Comparison of ENCODE assay signal across 18 mouse cellular contexts in the genomic region with DNA sequence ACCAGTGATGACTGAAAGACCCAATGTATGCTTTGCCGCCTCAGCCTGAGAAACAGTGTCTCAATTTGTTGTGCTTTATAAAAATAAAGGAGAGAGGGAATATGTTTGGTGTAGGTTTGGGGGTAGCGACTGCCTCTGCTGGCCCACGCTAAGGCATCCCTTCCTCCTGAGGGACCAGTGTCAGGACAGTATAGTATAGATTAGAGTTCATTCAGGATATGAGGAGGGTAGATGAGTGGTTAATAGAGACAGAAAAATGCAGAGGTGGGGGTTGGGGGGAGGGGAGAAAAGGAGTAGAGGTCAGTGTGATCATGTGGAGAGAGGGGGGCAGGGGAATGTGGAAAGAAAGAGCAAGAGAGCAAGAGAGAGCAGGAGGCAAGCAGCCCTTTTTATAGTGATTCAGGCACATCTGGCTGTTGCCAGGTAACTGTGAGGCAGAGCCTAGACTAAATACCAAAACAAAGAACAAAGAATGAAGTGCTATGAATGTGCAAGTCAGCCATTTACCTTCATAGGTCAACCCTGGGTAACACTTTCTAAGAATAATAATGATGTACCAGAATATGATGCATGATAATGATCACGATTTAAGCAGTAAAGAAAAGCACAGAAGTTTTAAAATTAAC.
DNase-seq lines count a peak whose midpoint lies in the region; ATAC-seq lines count a peak whose summit lies in the region.
"Had no signal": no experiment of that assay in that cellular context is flagged by ENCODE, and none has a peak within 500 bp of the region (broad histone marks: within the 10 kb centered on the region; RNA-seq: fewer than 3 reads in every experiment).

No protein-coding gene starts in this region.

- DNase-seq in NIH3T3 (ENCODE audit: low read depth) (peak; percentile 3), R1 (ENCODE audit: low read depth, low spot score) (peak; percentile 46)
- DNase-seq in midbrain, embryonic 10.5 days (ENCODE audit: low spot score): peak; percentile 18
- DNase-seq in left cerebral cortex, postnatal 25 days (ENCODE audit: low spot score in 2 of 2): no peak
- no peak for DNase-seq in lung, postnatal 14 days
- DNase-seq in frontal cortex, postnatal 25 days (ENCODE audit: low spot score in 2 of 2): no peak
- DNase-seq: adrenal gland, adult 2 months; cerebellum, adult 2 months; gastrocnemius, postnatal 14 days; kidney, postnatal 10 days; thymus, postnatal 14 days had no signal

- no peaks in the 10 kb centered on the region for H3K9me3 ChIP-seq in embryonic facial prominence, embryonic 12.5 days
- no peaks in the 10 kb centered on the region for H3K9me3 ChIP-seq in midbrain, embryonic 10.5 days (replicated peaks)
- H3K9me3 ChIP-seq: intestine, embryonic 15.5 days; liver, embryonic 12.5 days had no signal

- no peaks in the 10 kb centered on the region for H3K4me1 ChIP-seq in embryonic facial prominence, embryonic 12.5 days
- H3K4me1 ChIP-seq in midbrain, embryonic 10.5 days: peaks cover 16% of the 10 kb centered on the region
- H3K4me1 ChIP-seq: intestine, embryonic 15.5 days; liver, embryonic 12.5 days had no signal

- ATAC-seq in embryonic facial prominence, embryonic 12.5 days (ENCODE audit: insufficient number of reproducible peaks, insufficient read depth, low FRiP score, low TSS enrichment): 0 out of 2 replicates have a peak, but pooled peaks have one; percentile 22
- no peak for ATAC-seq in activated CD4-positive, CD25-positive, alpha-beta regulatory T cell, adult 4 months
- ATAC-seq: intestine, embryonic 15.5 days; liver, embryonic 12.5 days had no signal

- intact Hi-C loops in left cerebral cortex, postnatal 25 days (cut with DNase I): no loop called here

- no peak overlapping the region for H3K4me2 ChIP-seq in embryonic facial prominence, embryonic 12.5 days (replicated peaks)
- H3K4me2 ChIP-seq: heart, embryonic 11.5 days; intestine, embryonic 15.5 days; liver, embryonic 12.5 days had no signal

- 74% methylated on average over 4 of the region's 4 CpGs for WGBS in embryonic facial prominence, embryonic 12.5 days
- WGBS in midbrain, embryonic 10.5 days: 61% methylated on average over 4 of the region's 4 CpGs

- no peak overlapping the region for H3K4me3 ChIP-seq in embryonic facial prominence, embryonic 12.5 days
- H3K4me3 ChIP-seq in midbrain, embryonic 10.5 days: no peak overlapping the region
- H3K4me3 ChIP-seq: intestine, embryonic 15.5 days; liver, embryonic 12.5 days had no signal

- no peaks in the 10 kb centered on the region for H3K27me3 ChIP-seq in embryonic facial prominence, embryonic 12.5 days
- H3K27me3 ChIP-seq in midbrain, embryonic 10.5 days (ENCODE audit: low read depth, poor library complexity, severe bottlenecking): no peaks in the 10 kb centered on the region
- H3K27me3 ChIP-seq: CH12.LX; intestine, embryonic 15.5 days; liver, embryonic 12.5 days had no signal

- H3K9ac ChIP-seq in embryonic facial prominence, embryonic 12.5 days: no peak overlapping the region
- H3K9ac ChIP-seq: intestine, embryonic 15.5 days; liver, embryonic 12.5 days had no signal

- no peak overlapping the region for H3K27ac ChIP-seq in embryonic facial prominence, embryonic 12.5 days
- no peak overlapping the region for H3K27ac ChIP-seq in midbrain, embryonic 10.5 days (replicated peaks)
- H3K27ac ChIP-seq: intestine, embryonic 15.5 days; liver, embryonic 12.5 days; stomach, postnatal 0 days had no signal

- H3K36me3 ChIP-seq in embryonic facial prominence, embryonic 12.5 days: no peaks in the 10 kb centered on the region
- H3K36me3 ChIP-seq in midbrain, embryonic 10.5 days: no peaks in the 10 kb centered on the region
- H3K36me3 ChIP-seq: intestine, embryonic 15.5 days; liver, embryonic 12.5 days had no signal

Comparison
In these comparisons a context has a peak if more than half of its experiments do, and no peak if none do; other contexts are left out.
1. DNase-seq: peak in NIH3T3 (single experiment), R1 (single experiment) and midbrain, embryonic 10.5 days (single experiment); none in left cerebral cortex, postnatal 25 days (0 of 2), lung, postnatal 14 days (single experiment) and frontal cortex, postnatal 25 days (0 of 2).